Mouse (Mus musculus) urinary bladder, adult 18-20 months (tissue): ENCODE results near the gene Pde11a.

Experiments used
- DNase-seq, 2 experiments: peaks; one replicate each; pipeline ENCODE4 v3.0.0; 2022; ENCODE audit warnings: low spot score in 2 of 2, mixed read lengths in 2 of 2

Pde11a gene

DNA sequence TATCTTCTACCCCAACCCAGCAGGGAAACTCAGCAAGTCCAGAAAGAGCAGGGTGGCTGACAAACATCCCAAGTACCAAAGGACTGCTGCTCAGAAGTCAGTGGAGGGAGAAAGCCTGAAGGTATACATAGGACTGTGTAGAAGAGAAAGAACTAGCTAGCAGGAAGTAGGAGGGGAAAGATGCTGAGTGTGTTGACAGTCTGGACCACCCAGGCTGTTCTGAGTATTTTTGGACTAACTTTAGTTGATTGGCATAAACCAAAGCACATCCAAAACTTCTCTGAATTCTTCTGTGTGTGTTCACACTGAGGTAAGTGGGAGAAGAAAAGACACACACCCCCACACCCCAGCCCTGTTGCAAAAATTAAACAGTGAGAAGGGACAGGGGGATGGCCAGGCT lies 248.1 kb downstream of the Pde11a start:
- DNase-seq, result no peak

DNA sequence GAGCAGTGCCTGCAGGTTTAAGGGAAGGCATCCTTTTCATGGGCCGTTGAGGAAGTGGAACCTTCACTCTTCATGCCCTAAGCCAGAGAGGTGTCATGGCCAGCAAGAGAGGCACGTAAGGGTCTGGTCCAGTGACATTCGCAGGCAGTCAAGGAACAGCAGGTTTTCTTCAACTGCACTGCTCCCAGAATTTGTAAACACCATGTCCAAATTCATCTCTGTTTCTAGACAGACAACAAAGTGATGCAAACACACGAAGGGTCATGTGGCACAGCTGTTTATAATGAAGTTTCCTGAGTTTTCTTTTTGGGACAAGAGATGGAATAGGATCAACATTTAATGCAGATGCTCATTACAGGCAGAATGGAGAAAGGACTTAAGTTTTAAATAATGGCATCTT lies 249.7 kb downstream of the Pde11a start:
- DNase-seq, result no peak

DNA sequence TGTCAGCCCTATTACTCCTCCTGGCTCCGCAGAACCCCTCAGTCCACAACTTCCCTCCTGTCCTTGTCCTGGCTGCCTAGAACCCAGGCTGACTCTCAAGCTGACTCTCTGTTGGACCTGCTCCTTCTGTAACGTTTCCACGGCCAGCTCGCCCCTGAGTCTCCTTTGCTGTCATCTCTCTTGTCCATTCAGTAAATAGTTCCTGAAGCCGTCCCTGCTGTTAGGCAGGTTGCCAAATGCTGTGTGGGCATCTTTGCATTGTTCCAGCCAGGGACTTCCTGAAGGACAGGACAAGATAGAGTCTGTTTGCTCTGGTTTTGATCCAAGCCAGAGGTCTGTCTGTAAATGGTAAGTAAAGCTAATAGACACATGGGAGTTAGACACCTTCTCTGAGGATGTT lies 250.2 kb downstream of the Pde11a start:
- DNase-seq, result no peak

DNA sequence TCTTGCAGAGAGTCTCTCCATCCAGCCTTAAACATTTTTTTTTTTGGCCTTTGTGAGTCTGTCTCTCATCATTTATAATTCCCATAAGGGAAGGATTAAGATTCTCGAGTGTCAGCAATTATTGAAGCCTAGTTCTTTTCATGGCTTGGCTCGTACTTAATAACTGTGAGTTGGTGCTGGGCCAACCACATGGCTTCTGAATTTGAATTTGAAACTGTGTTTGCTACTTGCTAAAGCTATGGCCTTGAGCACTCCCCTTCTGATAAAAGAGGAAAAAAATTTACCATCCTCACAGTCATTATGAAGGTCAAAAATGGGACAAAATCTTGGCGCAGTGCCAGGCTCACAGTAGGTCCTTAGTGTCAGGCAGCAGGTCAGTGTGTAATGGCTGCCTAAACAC lies 251.4 kb downstream of the Pde11a start:
- DNase-seq, result no peak

DNA sequence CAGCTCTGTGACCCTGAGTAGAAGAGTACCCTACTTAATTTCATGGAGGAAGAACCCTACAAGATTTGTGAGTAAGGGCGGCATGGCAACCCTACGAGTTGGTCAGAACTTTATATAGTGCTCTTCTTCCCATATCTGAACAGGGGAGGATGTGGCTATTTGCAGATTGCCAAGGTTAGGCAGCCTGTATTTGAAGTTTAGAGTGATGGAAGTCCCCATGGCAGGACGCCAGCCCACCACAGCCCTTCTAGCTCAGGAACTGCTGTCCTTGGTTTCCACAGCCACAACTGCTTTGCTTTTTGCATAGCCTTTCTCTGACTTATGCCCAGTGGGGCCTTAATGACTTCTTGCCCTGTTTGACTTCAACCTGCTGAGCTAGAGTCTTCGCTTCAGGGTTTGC lies 253.6 kb downstream of the Pde11a start:
- DNase-seq, result no peak

DNA sequence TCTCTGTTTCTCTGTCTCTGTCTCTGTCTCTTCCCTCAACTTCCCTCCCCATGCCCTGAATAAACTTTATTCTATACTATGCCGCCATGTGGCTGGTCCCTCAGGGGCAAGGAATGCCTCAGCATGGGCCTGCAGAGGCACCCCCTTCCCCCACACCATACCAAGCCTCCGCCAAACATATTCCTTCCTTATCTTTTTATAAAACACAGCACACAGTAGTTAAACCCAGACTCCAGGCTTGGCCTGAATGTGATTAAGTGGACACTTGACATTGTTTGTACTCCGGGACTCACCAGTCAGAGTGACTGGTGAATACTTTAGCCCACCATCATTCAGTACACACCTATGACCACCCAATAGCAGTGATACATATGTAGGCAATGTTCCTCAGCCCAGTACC lies 254.7 kb downstream of the Pde11a start:
- DNase-seq, result no peak

DNA sequence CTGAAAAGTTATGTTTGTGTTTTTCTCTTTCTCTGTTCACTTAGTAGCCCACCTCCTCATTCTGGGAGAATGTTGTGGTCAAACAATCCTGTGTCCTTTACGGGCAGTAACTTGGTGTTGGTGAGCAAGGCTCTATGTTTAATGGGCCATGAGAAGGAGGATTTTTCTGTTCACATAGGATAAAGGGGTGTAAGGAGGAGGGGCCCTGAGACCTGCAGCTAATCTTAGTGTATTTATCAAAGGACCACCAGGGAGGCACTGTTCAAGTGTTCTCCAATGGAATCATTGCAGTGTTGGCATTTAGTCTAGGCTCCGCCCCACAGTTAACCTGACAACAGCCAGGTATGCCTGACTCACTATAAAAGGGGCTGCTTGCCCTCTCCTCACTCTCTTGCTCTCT lies 255.2 kb downstream of the Pde11a start:
- DNase-seq, result no peak

DNA sequence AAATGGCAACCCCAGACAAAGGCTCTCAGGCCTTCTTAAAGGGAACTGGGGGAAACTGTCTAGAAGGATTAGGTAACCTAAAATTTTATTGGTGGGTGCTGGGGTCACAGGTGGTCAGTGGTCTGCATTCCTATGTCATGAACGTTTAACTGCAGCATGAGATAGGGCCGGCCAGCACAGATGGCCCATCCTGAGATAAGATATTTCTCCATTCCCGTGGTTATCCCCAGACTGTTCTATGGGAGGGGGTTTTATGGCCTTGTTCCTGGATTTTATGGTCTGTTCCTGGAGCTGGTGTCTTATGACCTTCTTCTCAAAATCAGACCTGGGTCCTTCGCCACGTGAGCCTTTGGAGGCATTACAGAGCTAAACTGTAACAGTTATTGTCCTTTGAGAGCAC lies 256.6 kb downstream of the Pde11a start:
- DNase-seq, result no peak

DNA sequence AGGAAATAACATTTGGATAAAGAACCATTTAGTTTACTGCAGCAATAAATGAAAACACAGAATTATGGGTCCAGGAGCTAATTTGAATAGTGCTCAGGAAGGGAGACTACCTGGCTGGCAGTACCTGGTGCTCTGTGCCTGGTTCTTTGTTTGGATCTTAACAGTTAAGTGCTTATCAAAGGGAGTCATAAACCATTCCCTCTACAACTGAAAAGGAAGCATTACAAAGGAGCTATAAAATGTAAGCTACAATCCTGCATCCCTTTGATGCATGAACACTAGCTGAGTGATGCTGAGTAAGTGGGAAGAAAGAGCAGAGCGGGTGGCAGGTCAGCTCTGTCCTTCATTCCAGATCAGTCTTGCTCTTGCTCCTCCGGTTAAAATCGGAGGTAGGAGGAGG lies 258.0 kb downstream of the Pde11a start:
- no peak for DNase-seq

DNA sequence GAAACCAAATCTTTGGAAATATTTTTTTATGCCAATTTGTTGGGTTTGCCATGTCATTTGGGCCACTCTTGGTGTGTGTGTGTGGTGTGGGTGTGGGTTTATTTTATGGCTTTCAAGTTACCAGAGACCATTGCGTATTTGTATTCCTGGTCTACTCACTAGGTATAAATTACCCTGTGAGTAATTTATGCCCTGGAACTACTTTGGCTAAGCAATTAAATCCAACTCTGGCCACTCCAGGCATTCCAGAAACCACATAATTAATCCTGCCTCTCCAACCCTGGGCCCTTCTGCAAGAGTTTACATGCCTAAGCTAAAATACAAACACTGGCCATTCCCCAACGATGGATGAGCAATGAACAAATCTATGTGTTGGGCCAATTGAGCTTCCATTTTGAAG lies 261.7 kb downstream of the Pde11a start:
- DNase-seq, result no peak

DNA sequence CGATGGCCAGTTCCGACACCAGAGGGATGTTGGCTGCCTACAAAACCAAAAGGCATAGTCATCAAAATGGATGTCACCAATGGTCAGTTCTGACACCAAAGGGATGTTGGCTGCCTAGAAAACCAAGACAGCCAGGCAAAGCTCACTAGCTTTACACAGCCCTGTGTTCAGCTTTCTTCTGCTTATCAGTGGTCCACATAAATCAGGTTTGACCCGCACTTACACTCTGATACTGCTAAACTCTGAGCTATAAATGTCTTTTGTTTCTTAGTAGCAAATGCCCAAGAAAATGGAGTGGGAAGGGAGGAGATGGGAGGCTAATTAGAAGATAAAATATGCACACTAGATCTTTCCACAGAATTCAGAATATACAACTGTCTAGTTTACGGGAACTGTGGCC lies 262.5 kb downstream of the Pde11a start:
- DNase-seq, result no peak

DNA sequence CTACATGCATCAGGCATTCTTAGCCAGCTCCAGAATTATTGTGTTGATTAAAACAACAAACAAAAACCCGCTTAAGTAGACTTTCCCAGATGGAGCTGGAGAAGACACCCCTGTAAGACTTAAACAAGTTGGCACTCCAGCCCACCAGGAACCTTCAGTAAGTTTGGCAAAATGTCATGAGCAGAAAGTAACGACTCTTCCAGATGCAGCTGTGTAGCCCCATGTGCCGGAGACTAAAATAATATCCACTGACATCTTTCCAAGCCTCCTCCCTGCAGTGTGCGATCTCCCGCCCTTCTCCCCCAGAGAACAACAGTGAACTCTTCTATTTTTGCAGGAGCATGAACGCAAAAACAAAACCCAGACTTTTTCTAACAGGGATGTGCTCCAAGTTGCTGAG lies 265.5 kb downstream of the Pde11a start:
- no peak for DNase-seq

DNA sequence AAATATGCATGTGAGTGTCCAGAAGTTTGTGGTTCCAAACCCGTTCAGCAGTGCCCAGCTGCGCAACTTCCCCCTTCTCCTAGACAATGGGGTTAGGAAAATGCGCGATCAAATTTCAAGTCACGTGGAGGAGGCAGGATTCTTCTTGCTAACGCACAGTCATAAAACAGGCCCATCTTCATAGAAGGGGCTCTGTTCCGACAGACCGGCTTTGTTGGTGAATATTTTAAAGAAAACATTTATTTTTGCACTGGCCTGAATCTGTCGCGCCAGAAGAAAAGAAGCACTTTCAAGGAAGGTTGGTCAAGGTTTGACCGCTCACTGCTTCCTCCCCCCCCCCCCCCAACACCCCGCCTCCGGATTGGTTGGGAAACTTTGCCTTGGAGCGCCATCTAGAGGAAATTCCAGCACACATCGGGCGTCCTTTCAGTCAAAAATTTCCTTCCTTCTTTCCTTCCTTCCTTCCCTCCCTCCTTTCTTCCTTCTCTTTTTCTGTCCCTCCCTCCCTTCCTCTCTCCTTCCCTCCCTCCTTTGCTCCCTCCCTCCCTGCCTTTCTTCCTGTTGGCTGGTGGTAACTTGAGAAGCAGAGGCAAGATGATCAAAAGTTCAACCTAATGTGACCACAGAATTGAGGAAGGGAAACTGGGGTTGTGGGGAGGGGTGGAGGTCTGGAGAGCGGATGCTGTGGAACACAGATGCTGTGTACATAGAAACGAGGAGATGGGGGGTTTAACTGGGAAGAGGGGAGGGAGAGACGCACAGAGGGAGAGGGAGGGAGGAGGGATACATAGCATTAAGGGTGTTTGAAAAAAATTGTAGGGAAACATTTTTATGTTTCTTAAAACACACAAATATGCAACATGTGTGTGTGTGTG lies 267.9 kb downstream of the Pde11a start:
- peak; percentile 52 to 65 for DNase-seq

DNA sequence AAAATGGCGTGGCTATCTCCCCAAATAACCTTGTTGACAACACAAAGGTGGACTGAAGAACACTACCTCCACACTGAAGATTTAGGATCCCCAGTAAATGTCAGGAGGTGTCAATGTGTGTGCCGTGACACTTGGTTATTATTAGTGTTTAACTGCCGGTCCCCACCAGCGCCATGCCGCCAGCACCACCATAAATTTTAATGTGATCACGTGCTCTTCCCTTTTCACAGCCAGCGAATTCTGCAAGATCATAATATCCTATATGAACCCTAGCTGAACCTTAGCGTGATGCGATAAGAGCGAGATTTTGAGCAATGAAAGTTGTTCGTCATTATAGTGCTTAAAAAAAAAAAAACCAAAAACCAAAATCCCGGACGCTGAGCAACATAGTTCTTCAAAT lies 269.3 kb downstream of the Pde11a start:
- no peak for DNase-seq

DNA sequence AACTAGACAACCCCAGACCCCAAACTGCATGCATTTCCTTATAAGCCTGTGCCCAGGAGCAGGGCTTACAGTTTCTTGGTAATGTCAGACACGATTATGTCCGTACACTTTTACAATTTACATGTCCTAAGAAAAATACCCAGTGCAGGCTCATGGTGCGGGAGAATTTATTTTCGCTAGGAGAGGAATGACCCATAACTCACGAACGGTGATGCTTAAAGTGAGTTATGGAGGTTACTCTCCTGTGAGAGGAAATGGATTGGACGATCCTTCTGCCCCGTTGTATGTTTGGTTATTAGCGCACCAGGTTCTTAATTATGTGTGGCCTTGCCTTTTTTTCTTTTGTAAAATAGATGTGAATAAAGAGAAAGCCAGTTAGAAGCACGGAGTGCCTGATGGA lies 270.4 kb downstream of the Pde11a start:
- no peak for DNase-seq

DNA sequence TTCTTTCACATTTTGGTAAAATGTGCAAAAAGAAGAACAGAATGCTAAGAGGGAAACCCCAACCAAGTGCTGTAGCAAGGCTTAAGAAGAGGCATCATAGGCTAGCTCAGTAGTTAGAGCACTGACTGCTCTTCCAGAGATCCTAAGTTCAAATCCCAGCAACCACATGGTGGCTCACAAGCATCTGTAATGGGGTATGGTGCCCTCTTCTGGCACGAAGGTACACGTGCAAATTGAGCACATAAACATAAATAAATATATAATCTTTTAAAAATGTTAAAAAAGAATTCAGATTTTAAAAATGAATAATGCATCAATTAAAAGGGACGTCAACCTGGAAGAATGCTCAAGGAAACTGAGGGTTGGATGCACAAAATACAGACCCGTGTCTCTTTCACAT lies 271.4 kb downstream of the Pde11a start:
- no peak for DNase-seq

DNA sequence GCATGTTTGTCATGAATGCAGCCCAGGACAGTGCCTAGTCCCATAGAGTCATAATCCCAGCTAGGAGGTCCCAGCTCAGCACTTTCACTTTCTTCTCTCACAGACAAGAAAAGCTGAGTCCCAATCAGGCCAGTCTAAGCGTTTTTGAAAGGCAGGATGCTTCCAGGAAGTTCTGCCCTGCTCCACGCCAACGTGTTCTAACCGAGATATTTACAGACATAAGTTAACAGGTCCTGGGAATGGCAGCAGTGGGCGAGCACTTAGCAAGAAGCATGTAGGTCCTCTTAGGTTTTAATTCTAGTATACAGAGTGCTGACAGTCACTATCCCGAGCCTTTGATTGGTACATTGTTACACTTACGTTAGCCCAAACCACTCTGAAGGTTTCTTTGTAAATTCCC lies 273.3 kb downstream of the Pde11a start:
- DNase-seq, result no peak

DNA sequence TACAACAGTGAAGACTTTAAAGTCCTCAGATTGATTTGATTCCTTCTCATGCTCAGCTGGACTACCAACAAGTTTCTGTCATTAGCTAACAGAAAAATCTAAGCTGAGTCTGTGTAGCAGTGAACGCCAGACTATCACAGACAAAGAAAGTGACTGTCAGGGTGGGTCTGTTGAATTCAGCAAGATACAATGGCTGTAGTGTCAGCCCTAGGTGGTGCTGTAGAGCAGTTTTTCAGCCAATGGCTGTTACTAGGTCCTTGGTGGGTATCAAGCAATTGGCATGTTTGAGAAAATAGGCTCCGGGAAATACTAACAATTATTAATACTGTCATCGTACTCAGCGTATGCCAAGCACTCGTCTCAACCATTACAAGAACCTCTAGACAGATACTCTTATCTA lies 274.5 kb downstream of the Pde11a start:
- DNase-seq, result no peak

DNA sequence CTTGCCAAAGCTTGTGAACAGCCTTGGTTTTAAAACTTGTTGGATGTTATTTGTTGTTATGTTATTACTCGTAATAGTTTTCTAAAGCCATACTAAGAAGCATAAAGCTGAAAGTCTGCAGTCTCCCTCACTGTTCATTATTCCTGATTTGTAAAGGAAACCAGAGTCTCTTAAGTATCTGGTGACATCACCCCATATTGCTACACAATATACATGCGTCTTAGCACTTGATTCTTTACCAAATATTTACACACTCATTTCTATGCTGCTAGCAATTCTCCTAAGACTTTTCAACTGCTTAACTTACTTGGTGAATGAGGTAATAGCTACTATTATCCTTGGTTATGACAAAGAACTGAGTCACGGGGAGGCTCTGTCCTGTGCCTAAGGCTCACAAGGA lies 278.4 kb downstream of the Pde11a start:
- no peak for DNase-seq

DNA sequence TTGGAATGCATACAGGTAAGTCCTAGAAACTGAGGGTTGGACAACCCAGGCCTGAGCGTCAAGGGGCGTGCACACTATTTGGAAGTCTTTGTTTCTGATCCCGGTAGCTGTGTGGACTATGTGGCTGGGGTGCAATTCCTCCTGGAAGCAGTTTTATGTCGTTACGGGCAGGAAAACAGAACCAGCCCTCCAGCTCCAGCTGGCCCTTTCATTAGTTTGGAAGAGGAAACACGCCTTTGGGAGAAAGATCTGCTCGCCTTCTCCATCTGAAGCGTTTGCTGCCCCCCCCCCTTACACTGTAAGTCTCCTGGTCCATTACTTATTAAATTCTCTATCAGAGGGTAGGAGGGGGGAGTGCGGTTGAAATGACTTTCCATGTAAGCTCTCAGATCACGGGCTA lies 279.0 kb downstream of the Pde11a start:
- DNase-seq, result no peak

DNA sequence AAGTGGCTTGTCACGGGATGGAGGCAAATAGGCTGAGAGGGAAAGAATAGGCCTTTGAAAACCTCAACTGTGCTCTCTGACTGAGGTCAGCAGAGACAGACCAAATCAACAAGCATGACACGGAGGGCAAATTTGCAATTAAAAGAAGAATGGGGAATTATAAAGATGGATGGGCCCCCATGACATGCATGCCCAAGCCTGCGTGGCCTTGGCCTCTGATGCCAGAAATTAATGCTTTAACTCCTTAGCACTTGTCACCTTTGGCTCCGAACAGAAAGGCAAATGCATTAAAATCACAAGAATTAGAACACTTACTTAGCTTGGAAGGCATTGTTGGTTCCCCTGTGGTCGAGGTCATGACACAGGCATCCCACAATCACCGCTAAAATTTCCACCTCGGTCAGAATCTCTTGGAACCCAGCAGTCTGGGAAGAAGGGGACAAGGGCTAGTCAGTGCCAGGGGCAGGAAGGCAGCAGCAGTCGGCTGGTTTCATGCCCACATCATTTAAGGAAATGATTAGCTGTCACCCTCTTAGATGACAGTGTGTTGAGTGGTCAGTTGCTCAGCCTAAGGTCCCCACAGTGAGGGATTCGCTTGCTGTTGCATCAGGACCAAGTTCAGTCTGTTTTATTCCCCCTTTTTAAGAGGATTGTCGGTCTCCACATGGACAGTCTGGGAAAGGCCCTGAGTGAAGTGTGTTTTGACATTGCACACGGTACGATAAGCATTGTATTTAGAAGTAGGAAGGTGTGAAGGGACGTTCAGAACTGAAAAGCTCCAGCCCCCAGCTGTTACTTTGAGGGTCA lies 279.7 kb downstream of the Pde11a start:
- DNase-seq, result no peak

DNA sequence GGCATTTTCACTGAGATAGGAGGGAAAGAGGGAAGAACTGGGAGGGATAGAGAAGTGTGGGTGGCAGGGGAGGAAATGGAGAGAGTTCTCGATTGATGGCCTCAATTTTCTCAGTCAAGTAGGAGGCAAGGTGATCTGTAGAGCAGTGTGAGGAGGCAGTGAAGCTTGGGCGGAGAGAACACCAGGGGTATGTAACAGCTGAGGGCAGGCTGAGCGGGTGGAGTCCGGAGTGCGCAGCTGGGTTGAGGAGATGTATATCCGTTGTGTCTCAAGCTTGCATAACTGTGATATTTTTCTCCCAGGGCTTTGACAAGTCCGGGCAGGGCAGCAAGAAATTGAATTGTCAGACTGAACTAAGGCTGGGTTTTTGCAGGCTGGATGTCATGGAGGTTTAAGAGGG lies 281.0 kb downstream of the Pde11a start:
- no peak for DNase-seq

DNA sequence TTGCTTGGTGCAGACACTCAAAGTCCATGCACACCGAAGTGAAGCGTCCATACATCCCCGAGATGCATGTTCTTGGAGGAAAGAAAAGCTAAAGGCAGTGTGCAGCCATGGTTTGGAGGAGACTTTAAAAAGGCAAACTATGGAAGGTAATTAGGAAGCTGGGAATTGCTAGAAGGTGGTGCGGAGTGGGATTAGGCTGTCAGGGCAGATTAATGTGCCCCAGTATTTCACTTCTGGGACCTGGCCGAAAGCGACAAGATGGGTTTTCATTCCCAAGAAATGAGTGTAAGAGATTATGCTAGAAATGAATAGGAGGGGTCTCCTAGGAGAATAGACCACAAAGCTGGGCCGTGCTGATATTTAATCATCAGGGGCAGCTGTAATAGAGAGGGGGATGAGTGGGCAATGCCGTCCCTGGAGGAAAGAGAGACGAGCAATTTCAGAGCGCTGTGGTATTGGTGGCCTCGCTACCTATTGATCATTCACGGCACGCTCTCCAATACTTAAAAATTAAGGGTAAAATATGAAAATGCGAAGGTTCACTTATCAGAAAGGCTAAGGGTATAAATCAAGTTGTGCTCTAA lies 284.7 kb downstream of the Pde11a start:
- DNase-seq, result no peak
